Mouse (Mus musculus) adrenal gland, adult 8-10 months (tissue): Measurements from ENCODE around the gene Fam207a. TPM values are rescaled to one million over a fixed set of nuclear protein-coding genes. Genes with fewer than 3 reads are reported as not detected.
A peak's percentile ranks its signal among the peaks of the same experiment; 100 is the strongest.

Experiments used
- DNase-seq: peaks from one replicate; pipeline ENCODE4 v3.0.0; 2022
- total RNA-seq, 4 experiments: library from RNA; stranded (reverse); gene quantifications; 2 replicates each; pipeline ENCODE4 v1.2.4; 2022

The Fam207a gene
- total RNA-seq = 10 to 100 TPM; 20.4 to 28.8 (median 24.8) TPM

DNA sequence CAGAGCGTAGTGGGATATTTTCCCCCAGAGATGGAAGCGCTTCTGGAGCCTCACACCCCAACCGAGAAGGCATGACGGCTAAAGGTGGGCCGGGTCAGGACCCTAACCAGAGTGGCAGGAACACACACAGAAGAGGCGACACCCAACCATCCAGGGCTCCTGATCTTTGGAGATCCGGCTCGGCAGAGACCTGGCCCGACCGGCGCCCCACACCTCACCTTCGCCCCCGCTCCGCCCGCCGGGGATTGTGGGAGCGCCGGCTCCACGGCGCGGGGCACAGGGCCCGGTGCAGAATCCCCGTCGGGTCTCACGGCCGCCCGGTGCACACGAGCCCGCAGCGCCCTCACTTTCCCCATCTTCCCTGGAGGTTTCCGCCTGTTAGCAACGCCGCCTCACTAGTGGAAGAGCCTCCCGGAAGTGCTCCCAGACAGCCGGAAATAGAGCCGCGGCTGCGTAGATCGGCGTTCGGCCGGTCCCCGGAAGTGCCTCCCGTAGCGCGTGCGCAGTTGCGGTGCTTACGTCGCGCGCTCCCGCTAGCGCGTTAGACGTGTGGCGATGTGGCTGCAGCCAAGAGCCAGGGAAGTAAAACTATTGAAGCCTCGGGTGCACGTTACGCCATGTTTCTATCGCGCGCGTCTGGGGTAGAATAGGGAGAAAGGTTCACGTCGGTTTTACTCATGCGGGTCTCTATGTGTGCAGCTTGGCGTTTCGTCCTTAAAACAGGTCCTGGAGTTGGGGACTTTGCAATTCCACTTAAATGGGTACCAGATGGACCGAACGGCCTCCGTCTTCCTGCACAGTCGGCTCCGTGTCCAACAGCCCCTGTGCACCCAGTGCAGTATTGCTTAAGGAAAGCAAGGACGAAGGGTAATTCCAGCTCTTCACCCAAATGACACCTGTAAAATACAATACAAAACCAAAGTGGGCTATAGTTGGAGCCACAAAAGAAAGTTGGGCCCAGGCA lies at the start of gene Fam207a:
TSS of gene Fam207a (minus strand) at position 401 of the 964 bp plus-strand sequence.
- DNase-seq = peak; percentile 91

DNA sequence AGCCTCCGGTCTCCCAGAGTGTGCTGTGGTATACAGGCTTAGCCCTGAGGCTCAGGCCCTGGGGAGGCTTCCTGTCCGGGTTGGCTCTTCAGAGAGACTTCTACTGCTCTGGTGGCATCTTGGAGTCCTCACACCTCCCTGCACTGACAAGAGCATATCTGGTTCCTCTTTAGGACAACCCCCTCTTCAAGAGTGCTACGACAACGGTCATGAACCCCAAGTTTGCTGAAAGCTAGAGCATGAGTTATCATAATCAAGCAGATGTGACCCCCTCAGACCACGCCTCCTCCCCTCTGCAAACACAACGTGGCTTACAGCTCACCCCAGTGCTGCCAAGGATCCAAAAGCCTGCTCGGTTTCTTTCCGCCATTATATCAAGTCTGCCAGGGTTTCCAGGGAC lies 49.4 kb upstream of the Fam207a start:
- no peak for DNase-seq

DNA sequence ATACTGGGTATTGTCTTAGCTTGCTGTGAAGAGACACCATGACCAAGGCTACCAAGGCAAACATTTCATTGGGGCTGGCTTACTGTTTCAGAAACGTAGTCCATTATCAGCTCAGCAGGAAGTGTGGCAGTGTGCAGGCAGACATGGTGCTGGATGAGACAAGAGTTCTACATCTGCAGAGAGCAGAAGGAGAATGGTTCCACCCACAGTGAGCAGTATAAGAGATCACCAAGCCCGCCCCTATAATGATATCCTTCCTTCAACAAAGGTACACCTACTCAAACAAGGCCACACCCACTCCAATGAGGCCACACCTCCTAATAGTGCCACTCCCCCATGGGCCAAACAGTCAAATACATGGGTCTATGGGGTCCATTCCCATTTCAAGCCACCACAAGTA lies 45.9 kb upstream of the Fam207a start:
- no peak for DNase-seq

DNA sequence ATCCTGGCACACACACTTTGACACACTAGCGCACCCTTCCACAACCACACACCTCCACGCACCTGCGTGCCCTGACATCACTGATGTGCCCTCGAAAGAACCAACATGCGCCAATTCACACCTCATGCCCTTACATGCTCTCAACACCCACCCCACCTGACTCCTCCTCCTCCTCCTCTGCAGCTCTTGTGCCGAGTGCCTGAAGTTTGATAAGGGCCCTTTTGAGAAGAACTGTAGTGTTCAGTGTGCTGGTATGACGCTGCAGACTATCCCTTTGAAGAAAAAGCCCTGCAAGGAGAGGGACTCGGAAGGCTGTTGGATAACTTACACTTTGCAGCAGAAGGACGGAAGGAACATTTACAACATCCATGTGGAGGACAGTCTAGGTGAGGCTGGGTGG lies 45.2 kb upstream of the Fam207a start:
- no peak for DNase-seq

DNA sequence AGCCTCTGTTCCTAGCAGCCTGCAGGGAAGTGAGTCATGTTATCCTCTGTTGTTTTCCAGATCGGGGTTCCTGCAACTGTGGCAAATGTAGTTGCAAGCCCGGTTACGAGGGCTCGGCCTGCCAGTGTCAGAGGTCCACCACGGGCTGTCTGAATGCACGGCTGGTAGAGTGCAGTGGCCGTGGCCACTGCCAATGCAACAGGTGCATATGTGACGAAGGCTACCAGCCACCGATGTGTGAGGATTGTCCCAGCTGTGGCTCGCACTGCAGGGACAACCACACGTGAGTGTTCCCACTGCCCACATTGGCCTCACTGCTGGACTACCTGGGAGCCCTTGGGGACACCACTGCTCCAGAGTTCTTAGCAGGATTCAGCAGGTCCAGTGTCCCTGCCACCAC lies 44.5 kb upstream of the Fam207a start:
- no peak for DNase-seq

DNA sequence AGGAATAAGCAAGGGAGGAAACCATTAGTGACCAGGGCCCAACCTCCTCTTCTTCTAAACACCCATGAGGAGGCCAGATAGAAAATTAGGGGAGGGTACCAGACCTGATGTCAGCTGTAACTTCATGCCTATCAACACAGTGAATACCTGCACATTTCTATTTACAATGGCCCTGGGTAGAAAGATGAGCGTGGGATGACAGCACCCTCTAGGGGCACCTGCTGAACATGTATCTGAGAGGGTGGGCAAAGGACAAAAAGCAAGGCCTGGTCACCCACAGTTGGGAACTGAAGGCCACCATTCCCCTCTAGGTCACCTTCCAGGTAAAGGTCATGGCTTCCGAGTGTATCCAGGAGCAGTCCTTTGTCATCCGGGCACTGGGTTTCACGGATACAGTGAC lies 42.1 kb upstream of the Fam207a start:
- DNase-seq = no peak

DNA sequence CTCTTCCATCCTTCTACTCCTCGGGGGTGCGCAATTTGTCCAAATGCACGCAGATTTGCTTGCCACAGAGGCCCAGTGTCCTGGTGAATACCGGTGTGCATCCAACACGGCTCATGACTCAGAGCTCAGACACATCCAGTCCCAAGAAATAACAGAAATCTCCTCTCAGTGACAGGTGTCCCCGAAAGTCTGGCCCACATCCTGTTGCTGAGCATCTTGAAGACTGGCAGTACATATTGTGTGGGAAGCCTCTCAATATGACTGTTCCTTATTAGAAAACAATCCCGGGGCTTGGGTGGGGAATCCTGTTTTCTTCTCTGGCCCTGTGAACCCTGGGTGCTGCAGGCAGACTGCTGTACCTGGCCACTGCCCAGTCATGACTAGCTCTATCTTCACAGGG lies 41.0 kb upstream of the Fam207a start:
- no peak for DNase-seq

DNA sequence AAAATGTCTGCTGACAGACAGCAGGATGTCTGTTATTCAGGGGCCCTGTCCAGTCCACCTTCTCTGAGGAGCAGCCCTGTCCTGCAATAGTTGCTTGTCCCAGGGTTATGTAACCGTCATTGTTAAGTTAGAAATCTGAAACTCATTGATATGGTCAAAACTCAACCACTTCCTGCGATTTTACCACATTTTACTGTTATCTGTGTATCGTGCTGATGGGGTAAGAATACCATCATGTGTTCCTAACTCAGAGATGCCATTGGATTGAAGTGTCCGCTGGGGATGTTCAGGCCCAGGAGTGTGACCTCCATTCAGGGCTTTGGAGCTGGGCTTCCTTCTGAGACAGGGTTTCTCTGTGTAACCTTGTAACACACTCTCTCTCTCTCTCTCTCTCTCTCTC lies 39.3 kb upstream of the Fam207a start:
- no peak for DNase-seq

DNA sequence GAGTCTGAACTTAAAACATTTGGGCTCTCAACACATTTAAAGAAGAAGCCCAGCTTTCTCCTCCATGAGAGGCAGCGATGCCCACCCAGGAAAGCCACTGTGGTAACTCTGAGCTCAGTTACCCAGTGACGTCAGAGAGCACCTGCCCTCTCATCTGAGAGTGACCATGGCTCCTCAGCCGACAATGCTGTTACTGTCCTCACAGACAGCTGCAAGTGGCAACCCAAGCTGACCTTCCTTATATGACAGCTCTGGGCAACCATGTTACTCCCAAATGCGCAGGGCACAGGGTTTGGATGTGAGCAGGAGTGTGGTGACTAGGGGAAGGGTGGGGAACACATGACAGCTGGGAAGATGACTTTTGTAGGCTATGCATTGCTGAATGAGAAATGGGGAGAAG lies 37.7 kb upstream of the Fam207a start:
- no peak for DNase-seq

DNA sequence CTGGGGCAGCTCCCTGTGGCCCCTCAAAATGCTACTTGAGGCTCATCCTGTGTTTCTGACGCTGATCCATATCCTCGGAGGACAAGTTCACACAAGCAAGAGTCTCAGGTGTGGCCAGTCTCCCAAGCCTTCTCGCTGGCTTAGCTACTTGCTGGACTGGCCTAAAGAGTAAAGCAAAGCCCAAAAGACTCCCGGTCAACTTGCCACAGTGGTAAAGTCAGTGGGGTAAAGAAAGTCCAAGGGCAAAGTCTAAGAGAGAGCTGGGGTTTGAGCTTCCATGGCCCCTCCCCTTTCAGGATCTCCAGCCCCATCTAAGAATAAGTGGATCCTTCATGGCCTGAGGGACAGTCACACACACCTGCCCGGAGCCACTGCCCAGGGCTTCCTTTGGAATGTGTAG lies 36.6 kb upstream of the Fam207a start:
- DNase-seq = no peak

DNA sequence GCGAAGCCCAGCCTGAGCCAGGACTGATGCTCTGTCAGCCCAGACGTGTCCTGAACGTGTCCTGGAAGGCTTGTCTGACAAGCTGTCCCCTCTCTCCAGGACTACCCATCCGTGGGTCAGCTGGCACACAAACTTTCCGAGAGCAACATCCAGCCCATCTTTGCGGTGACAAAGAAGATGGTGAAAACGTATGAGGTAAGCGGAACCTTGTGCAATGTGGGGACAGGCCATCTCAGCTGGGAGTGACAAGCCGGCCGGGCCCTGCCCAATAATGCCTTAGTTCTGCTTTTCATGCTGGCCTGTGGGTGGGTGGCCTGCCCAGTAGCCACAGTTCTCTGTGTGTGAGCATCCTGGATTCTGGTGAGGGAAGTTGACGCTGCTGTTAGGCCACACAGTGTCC lies 35.3 kb upstream of the Fam207a start:
- DNase-seq = no peak

DNA sequence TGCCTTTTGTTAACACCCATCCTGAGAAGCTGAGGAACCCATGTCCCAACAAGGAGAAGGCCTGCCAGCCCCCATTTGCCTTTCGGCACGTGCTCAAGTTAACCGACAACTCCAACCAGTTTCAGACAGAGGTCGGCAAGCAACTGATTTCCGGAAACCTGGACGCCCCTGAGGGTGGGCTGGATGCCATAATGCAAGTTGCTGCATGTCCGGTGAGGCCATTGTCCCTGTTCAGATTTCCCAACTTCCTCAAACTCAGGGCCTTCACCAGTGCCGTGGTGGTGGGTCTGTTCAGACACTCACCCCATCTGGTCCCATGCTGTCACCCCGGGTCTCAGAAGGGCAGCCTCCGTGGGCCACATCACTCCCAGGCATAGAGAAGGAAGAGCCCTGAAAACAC lies 33.0 kb upstream of the Fam207a start:
- DNase-seq = no peak

DNA sequence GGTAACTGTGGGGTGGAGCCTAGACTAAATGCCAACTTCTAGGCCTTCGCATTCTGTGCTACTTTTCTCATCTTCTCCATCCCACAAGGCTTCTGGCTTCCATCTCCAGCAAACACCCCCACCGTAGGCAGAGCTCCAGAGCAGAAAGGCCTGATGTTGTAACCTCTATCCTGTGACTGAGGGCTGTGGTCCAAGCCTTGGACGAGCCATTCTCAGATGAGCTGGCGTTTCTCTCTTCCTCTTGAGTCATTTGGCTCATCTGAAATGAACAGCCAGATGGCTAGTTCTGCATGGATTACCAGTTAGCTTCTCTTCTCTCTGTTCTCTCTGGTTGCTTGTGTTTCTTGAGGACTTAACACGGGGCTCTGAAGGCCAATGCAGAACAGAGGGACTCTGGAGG lies 29.3 kb upstream of the Fam207a start:
- peak; percentile 53 for DNase-seq

DNA sequence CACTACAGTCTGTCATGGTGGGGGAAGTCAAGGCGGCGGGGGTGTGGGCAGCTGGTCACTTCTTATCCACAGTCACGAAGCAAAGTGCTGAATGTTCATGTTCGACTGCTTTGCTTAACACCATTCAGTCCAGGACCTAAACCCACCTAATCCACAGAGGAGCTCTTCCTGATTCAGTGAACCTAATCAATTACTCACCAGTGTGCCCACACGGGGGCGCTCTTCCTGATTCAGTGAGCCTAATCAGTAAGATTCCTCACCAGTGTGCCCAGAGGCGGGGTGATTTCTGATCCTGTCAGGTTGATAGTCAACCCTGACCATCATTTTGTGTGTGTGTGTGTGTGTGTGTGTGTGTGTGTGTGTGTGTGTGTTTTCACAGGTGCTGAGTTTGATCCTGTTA lies 27.6 kb upstream of the Fam207a start:
- DNase-seq = no peak

DNA sequence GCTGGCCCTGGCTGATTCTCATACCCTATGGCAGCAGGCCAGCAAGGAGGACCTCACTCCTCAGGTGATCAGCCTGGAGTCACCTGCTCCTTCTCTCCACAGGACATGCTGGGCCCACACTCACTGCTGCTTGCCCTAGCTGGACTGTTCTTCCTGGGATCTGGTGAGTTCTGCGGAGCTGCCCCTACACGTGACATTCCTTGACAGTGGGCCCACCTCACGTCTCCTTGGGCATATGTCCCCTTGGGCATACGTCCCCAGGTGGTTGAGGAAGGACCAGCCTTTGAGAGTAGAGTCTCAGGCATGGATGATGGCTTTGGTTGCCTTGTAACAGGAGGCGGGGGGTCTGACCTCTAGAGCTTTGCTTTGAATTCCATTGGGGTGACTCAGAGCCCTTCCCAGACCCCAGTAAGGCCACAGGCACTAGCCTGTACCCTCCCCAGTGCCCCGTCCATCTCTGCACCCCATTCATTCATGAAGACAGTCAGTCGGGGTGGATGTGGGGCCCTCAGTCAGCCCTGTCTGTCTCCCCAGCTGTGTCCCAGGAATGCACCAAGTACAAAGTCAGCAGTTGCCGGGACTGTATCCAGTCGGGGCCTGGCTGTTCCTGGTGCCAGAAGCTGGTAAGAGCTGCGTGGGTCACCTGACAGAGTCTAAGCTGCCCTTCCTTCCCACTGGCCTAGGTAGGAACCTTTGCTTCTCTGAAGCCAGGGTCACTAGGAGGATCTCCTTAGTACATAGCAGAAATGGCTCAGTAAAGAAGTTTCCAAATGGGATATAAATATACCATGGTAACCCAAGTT lies 26.5 kb upstream of the Fam207a start:
- no peak for DNase-seq

DNA sequence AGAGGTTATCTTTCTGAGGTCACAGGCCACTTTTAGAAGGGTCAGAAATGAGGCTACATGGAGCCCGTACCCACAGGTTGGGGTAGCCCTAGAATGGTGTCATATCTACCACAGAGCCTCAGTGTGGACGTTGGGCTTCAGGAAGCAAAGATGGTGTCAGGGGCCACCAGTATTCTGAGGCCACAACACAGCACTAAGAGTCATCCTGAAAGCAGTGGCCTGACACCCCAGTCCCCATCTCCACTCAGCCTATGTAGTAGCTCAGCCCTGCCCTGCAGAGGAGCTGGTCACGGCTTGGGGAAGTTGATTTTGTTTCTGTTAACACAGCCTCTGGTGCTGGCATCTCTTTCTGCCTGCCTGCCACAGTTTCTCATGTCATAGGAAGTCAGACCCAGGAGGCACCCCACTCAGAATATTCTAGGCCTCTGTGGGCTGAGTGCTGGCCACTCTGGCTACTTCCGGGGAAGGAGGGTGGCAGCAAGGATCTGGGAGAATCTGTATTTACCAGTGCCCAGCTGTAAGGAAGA lies 25.1 kb upstream of the Fam207a start:
- DNase-seq = no peak

DNA sequence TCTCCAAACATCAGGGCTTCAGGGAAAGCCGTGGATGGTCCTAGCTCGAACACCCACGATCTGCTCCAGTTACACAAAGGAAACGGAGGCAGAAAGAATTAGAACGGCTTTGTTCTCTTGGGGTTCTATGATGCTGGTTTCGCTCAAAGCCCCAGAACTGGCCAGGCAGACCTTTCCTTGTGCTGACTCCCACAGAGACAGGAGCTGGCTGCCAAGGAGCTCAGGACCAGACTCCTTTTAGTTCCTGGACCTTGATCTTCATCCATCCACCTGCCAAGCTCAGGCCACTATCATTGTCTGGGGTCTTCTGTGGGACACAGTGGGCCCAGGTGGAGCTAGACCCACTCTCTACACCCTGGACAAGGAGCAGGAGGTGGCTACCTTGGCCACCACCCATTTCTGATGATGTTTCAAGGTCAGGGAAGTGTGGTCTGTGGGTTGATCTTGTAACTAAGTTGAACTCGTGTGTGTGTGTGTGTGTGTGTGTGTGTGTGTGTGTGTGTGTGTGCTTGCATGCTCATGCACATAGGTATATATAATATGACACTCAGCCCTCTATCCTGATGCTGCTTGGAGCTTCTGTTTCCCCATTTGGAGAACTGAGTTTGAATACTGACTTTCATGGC lies 23.8 kb upstream of the Fam207a start:
- no peak for DNase-seq

DNA sequence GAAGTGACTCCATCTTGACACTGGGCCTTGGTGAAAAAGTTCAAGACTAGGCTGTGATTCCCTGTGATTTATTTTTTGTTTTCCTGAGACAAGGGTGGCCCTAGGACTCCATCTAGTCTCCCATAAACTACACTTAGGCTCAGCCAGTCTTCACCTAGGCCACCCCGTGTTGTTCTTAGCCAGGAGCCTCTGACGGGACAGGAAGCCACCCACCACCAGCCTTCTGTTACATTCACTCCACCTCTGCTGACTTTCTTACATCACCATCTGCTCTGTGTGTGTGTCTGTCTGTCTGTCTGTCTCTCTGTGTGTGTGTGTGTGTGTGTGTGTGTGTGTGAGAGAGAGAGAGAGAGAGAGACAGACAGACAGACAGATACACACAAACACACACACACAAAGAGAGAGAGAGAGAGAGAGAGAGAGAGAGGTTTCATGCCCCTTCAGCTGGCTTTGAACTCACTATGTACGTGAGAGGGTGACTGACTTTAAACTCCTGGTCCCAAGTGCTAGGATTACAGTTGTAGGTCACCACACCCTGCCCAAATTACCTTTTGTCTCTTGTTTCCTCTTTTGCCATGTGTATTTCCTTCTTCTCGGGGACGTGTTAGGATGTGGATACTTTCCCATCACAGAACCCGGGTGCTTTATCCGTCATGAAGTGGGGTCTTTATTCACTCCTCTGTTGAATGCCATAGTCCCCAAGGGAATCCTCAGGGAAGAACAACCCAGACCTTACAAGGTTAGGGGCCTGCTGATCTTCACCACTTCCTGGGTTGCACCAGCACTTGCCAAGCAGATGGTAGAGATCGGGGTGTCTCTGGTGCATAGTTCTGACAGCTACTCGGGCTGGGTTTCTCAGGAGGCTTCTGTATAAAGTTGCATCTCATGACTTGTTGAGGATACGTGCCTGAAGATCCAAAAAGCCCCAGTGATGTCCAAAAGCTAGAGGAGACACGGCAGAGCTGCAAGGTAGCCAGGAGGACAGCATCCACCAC lies 21.9 kb upstream of the Fam207a start:
- no peak for DNase-seq

DNA sequence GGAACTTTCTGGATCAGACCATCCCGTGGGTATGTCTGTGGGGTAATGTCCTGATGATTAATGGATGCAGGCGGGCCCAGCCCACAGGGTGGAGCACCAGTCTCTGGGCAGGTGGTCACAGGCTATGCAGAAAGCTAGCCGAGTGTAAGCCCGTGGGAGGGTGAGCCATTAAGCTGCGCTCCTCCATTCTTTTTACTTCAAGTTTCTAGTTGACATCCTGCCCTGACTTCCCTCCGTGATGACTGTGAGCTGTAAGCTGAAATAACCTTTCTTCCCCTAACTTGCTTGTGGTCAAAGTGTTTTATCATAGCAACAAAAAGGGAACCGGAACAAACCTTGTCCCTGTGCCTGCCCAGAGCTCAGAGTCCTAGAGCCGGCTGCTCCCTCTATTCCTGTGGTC lies 21.1 kb upstream of the Fam207a start:
- no peak for DNase-seq

DNA sequence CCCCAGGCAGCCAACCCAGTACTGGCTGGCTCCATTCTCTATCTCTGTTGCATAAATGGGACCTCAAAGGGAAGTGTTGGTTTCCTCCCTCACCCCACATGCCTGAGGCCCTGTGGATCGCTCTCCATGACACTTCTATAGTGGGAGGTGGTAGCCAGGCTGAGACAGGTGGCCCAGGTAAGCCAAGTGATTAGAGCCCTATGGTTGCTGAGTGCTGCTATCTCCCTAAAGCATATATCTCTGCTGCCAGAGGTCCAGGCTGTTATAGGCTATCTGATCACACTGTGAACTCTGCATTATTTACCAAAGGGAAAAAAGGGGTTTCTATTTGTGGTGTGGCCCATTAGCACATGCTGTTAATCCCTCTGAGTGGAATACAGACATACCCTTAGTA lies 16.4 kb upstream of the Fam207a start:
- no peak for DNase-seq
